Mouse (Mus musculus) gastrocnemius, adult 18-20 months (tissue): ENCODE results near the gene Pgm5. TPM values are rescaled to one million over a fixed set of nuclear protein-coding genes. Genes with fewer than 3 reads are reported as not detected.

Experiments
- DNase-seq: peaks from one replicate; pipeline ENCODE4 v3.0.0; 2021; ENCODE audit warnings: low spot score
- total RNA-seq, 2 experiments: library from RNA; stranded (reverse); gene quantifications; 2 replicates each; pipeline ENCODE4 v1.2.3; 2021

The Pgm5 gene
- total RNA-seq, 2 experiments from 2014 or later = 14.2 to 19.3 TPM

GRCm38 (mm10) chr19:24779996-24780395 is 81.7 kb downstream of the Pgm5 start:
- no peak for DNase-seq

- DNase-seq = no peak
Observed at GRCm38 (mm10) chr19:24770345-24770744, 91.3 kb downstream of the Pgm5 start.

GRCm38 (mm10) chr19:24767401-24767800 is 94.3 kb downstream of the Pgm5 start:
- no peak for DNase-seq

DNA sequence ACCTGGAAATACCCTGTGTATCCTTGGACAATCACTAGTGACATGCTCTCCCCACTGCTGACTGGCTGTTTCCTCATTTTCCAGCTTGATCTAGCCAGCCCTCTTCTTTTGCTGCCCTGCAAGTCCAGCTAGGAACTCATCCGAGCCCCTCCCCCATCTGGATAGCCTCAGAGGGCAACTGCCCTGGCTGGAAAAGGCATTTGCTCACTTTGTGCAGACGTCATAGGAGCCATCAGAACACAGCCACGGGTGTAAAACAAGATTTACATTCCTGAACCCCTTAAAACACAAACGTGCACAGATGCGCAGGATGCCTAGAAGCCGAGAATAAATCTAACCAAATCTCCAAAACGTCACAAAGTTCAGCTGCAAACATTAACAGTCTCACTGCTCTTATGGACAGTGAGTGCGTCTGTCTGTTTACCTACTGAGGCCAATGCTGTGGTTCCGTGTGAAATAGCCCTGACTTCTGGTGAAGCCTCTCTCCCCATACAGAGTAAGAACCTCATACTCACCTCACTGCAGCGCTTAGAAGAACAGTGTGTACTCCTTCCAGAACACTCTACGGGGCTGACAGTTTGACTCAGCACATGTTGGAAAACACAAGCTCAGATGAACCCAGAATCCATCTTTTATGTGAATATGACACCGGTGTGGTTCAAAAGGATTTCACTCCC is 99.0 kb downstream of the Pgm5 start:
- no peak for DNase-seq

GRCm38 (mm10) chr19:24756627-24757026 is 105.0 kb downstream of the Pgm5 start:
- DNase-seq = no peak

GRCm38 (mm10) chr19:24754440-24754785 is 107.2 kb downstream of the Pgm5 start:
- no peak for DNase-seq

DNA sequence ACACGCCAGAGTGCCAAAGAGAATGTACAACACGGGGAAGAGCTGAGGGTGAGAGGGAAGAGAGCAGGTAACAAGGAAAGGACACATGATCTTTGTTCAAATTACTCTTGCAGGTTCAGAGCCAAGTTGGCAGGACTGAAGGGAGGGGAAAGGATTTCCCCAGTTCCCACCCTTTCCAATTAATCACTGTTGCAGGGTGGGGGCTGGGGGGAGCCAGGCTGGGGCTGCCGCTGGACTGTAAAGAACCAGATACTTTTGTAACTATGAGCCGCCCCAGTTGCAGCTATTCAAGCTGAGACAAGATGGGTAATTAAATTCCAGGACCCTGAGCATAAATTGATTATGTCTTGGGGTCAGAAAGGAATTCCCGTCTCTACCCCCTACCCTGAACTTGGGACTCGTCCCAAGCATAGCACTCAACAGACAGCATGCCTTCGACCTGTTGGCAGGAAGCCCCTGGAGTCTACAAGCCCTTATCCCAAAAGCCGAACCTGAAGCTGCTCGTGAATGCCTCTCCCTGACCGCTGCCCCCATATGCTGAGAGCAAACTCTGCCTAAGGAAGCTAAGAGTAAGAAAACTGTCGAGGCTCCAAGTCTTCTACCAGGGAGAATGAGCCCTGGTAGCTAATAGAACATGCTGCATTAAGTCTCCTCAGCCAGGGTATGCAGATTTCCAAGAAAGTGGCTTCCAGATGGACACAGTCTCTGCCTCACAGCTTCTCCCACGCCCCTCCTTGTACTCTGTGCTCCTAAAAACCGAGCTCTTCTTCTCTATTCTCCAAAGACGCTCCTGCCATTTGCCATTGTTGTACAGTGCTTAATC is 107.8 kb downstream of the Pgm5 start:
- DNase-seq = no peak

GRCm38 (mm10) chr19:24752873-24753538 is 108.6 kb downstream of the Pgm5 start:
- DNase-seq = no peak

- DNase-seq = no peak
Observed at GRCm38 (mm10) chr19:24746266-24746875, 115.3 kb downstream of the Pgm5 start.

- no peak for DNase-seq
Observed at GRCm38 (mm10) chr19:24742606-24743005, 119.0 kb downstream of the Pgm5 start.

DNA sequence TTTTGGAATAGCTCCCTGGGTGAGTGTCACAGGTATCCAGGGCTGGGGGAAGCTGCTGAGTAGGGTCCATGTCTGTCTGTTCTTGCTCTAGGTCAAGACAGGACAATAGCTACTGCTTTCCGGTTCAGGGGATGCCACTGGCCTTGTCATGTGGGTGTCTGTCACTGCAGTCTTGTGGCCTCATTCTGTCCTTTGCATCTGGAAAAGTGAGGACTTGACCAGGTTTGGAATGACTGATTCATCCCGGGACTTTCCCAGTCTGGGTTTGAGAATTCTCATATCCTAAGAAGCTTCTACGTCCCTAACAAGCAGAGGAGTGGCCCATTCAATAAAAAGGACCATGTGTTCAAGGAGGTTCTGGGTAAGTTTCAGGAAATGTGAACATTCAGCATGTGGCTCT is 122.9 kb downstream of the Pgm5 start:
- no peak for DNase-seq

GRCm38 (mm10) chr19:24738026-24738425 is 123.6 kb downstream of the Pgm5 start:
- no peak for DNase-seq

- peak; percentile 24 for DNase-seq
Observed at GRCm38 (mm10) chr19:24735484-24736128, 126.0 kb downstream of the Pgm5 start.

- no peak for DNase-seq
Observed at GRCm38 (mm10) chr19:24730661-24731060, 131.0 kb downstream of the Pgm5 start.

- DNase-seq = no peak
Observed at GRCm38 (mm10) chr19:24724362-24724761, 137.3 kb downstream of the Pgm5 start.

DNA sequence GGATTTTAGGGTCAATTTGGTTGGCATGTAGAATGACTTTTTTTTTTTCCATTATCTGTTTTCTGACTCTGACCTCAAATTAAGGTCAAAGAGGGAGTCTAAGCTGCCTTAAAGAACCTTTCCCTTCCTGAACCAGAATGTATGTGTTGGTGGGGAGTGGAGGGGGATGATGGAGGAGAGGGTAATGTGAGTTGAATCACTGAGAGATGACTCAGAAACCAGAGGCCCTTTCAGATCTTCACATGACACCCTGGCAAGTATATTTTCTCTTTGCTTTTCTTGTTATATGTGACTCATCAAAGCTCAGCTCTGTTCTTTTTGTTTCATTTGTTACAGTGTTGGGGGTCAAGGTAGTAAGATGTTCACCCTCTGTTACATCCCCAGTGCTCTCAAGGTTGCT is 141.2 kb downstream of the Pgm5 start:
- no peak for DNase-seq

- no peak for DNase-seq
Observed at GRCm38 (mm10) chr19:24719504-24719903, 142.2 kb downstream of the Pgm5 start.

DNA sequence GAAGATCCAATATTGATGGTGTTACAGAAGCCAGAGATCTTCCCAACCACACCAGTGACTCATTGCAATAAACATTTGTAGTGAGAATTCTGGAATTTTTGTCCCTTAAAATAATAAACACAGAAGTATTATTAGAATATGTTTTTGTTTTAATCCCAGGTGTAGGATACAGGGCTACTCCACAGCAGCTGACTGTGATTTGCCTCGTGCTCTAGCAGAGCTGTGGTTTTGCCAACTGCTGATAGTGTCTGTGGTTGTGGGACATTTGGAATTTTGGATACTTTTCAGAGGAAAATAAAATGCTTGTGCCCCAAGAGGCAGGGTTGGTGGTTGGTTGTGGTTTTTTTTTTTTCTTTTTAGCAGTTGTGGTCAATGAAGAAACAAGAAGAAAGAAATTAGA is 143.6 kb downstream of the Pgm5 start:
- no peak for DNase-seq

GRCm38 (mm10) chr19:24716303-24717097 is 145.2 kb downstream of the Pgm5 start:
- DNase-seq = no peak

DNA sequence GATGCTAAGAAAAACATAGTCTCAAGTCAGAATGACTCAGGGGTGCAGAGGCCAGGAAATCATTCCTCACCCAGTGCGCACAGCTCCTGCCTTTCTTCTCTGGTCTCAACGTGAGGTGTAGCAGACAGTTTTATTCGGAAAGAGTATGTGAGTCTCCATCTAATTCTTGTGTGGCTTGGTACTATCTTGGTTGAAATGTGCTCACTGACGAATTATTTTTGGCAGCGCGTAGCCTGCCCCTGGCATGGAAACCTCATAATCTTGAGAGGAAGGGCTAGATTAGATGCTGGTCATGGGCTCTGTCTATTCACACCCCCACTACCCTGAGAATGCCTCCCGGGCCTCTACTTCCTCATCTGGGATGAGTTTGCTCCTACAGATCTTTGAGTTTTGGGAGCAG is 153.6 kb downstream of the Pgm5 start:
- DNase-seq = no peak
